Mouse (Mus musculus) liver, adult (tissue): Measurements from ENCODE around the gene Car6.

Experiments used
- GATA4 ChIP-seq: IDR thresholded peaks from 2 replicates; pipeline ENCODE4 v1.6.1; 2014; ENCODE audit warnings: mild to moderate bottlenecking, low read length; ENCODE audit not compliant: insufficient replicate concordance

Car6 gene

GRCm38 (mm10) chr4:150201232-150201631 lies at the start of gene Car6:
TSS of gene Car6 (minus strand) at chr4:150201332.
- TF ChIP-seq GATA4, result no peak

GRCm38 (mm10) chr4:150249731-150250270 lies 48.7 kb upstream of the Car6 start:
- no peak for TF ChIP-seq GATA4

- TF ChIP-seq GATA4, result no peak
Measured at GRCm38 (mm10) chr4:150248917-150249316, 47.8 kb upstream of the Car6 start.

GRCm38 (mm10) chr4:150248009-150248408 lies 46.9 kb upstream of the Car6 start:
- no peak for TF ChIP-seq GATA4

- TF ChIP-seq GATA4, result no peak
Measured at GRCm38 (mm10) chr4:150245876-150246275, 44.7 kb upstream of the Car6 start.

GRCm38 (mm10) chr4:150242745-150243144 lies 41.6 kb upstream of the Car6 start:
- TF ChIP-seq GATA4, result no peak

GRCm38 (mm10) chr4:150241708-150242107 lies 40.6 kb upstream of the Car6 start:
- TF ChIP-seq GATA4, result no peak

GRCm38 (mm10) chr4:150240381-150240886 lies 39.3 kb upstream of the Car6 start:
- TF ChIP-seq GATA4, result no peak

GRCm38 (mm10) chr4:150239951-150240368 lies 38.8 kb upstream of the Car6 start:
- no peak; the same call in 1 of the 2 replicates for TF ChIP-seq GATA4

GRCm38 (mm10) chr4:150239503-150239902 lies 38.4 kb upstream of the Car6 start:
- TF ChIP-seq GATA4, result no peak

- no peak for TF ChIP-seq GATA4
Measured at GRCm38 (mm10) chr4:150239087-150239480, 38.0 kb upstream of the Car6 start.

GRCm38 (mm10) chr4:150238433-150239086 lies 37.4 kb upstream of the Car6 start:
- TF ChIP-seq GATA4, result no peak

- TF ChIP-seq GATA4, result no peak
Measured at GRCm38 (mm10) chr4:150237636-150238361, 36.7 kb upstream of the Car6 start.

GRCm38 (mm10) chr4:150236521-150237481 lies 35.7 kb upstream of the Car6 start, which contains the start of gene Eno1:
TSS of gene Eno1 (plus strand) at chr4:150236721.
- no peak for TF ChIP-seq GATA4

- no peak for TF ChIP-seq GATA4
Measured at GRCm38 (mm10) chr4:150236031-150236430, 34.9 kb upstream of the Car6 start.

- no peak for TF ChIP-seq GATA4
Measured at GRCm38 (mm10) chr4:150235585-150235984, 34.5 kb upstream of the Car6 start.
